Mouse (Mus musculus) heart, postnatal 4 days (tissue): Measurements from ENCODE around the gene Golga7b. TPM values are rescaled to one million over a fixed set of nuclear protein-coding genes. Genes with fewer than 3 reads are reported as not detected.

Experiments used
- DNase-seq: peaks from one replicate; pipeline ENCODE4 v3.0.0; 2021
- total RNA-seq, 2 experiments: library from RNA; stranded (reverse); gene quantifications; 2 replicates each; pipeline ENCODE4 v1.2.3; 2021

The Golga7b gene
- total RNA-seq, 2 experiments from 2014 or later: 0.45 to 0.54 TPM

GRCm38 (mm10) chr19:42255438-42255783 is 8.0 kb downstream of the Golga7b start:
- DNase-seq: no peak

DNA sequence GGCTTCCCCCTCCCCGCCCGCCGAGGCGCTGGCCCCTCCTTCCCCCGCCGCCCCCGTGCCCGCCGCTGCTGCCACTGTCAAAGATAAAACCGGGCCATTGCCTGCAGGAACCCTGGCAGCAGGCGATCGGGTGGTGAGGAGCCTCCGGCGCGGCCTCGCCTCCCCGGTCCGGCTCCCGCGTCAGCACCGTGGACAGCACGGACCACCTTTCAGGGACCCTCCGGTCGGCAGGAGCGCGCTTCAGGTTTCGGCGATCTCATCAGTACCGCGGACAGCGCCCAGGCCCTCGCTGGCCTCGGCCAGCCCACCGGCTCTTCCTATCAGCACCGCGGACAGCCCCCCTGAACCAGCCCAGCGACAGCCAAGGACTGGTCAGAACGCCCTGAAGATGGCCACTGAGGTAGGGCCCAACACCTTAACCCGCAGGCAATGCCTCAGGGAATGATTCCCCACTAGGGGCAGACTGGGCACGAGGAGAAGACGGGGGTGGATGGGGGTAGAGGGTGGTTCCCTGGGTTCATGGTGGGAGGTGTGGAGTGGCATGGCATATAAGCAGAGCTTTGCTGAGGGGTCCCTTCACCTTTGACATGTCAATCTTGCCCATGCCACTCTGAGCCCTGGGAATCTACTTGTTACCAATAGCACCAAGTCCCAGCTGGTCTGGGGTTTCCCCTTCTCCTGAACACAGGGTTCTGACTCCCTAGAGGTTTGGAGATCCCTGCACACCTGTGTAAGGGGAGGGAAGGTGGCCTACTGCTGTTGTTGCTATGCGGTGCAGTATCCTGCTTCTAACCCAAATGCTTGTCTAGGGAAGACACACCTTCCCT is 8.6 kb downstream of the Golga7b start:
- peak; percentile 96 for DNase-seq

GRCm38 (mm10) chr19:42256611-42257240 is 9.4 kb downstream of the Golga7b start:
- no peak for DNase-seq

DNA sequence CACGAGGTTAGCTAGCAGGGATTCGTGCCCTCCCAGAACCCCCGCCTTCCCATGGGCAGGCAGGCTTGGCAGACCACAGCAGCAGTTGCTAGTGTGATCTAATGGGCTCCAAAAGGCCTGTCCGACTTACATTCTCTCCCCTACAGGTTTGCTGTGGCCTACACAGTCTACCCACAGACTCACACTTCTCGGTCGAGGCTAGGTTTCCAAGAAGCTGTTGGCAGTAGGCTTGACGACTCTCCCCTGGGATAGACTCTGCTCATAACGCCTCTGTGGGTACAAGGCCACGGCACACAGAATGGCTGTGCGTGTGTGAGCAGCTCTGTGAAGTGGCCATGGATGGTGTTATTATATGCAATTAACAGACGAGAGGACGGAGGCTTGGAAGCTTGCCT is 9.9 kb downstream of the Golga7b start:
- no peak for DNase-seq

- no peak for DNase-seq
These were observed 10.7 kb downstream of the Golga7b start for GRCm38 (mm10) chr19:42258031-42258430.

DNA sequence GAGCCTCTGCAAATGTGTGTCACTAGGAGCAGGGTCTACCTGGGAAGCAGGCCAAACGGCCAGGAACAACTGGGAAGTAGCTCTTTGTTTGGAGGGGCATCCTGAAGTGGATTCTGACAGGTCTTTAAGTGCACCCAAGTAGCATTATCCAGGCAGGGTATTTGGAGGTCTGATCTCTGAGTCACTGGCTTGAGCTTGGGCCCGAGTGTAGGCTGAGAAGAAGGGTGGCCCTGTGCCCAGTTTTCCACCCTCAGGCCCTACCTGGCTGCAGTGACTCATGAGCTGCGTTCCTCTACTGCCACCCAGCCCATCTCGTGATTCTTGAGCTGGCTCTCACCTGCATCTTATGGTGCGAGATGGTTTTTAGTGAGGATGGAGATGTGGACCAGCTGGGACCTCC is 11.2 kb downstream of the Golga7b start:
- DNase-seq: no peak

DNA sequence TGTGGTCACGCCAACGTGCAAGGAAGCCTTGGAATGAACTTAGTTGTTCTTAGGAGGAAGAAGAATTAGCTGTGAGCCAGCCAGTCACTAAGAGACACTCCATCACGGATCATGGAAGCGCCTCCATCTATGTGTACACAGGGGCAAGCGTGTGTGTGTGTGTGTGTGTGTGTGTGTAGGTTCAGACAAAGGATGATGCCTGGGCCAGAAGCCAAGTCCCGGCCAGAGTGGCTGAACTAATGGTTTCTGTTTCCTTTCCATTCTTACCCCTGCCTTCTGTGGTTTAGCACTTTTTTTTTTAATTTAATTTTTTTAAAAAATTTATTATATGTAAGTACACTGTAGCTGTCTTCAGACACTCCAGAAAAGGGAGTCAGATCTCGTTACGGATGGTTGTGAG is 13.1 kb downstream of the Golga7b start:
- no peak for DNase-seq

GRCm38 (mm10) chr19:42263524-42263923 is 16.1 kb downstream of the Golga7b start:
- DNase-seq: no peak

GRCm38 (mm10) chr19:42268337-42268736 is 21.0 kb downstream of the Golga7b start:
- DNase-seq: peak; percentile 23

GRCm38 (mm10) chr19:42270119-42270518 is 22.7 kb downstream of the Golga7b start:
- DNase-seq: no peak

GRCm38 (mm10) chr19:42271182-42271581 is 23.8 kb downstream of the Golga7b start:
- no peak for DNase-seq

GRCm38 (mm10) chr19:42272003-42272963 is 24.9 kb downstream of the Golga7b start:
- DNase-seq: peak; percentile 86

DNA sequence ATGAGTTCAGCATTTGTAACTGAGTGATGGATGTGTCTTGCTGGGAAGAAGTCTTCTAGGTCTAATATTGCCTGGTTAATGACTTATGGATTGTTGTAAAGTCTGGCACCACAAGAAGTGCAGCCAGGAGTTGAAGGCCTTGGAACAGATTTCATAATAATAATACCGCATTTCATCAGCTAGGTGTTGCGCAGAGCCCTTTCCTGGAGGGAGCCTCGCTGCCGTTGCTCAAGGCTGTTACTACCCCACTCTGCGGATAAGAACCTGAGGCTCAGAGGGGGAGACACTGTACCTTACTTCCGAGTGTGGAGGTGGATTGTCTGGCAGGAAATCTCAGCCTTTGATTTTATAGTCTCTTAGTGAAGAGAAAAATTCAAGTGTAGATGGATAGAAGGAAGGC is 29.9 kb downstream of the Golga7b start:
- no peak for DNase-seq

GRCm38 (mm10) chr19:42278461-42278860 is 31.1 kb downstream of the Golga7b start:
- no peak for DNase-seq

DNA sequence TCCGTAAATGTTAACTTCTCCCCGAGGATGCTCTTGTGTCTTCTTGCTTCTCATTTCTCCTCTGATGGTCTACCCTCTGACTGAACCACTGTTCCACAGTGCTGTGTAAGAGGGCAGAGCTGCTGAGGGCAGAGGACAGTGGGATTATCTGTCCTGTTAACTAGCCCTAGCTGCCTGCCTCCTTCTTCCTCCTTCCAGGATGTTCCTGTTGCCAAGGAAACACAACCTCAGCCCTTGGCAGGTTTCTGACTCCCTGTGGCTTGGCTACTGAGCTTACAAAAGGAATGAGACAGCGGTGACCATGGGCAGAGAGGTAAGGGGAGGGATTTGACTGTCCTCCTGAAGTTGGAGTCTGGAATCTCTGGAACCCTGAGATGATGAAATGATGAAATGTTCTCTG is 32.2 kb downstream of the Golga7b start:
- DNase-seq: no peak

DNA sequence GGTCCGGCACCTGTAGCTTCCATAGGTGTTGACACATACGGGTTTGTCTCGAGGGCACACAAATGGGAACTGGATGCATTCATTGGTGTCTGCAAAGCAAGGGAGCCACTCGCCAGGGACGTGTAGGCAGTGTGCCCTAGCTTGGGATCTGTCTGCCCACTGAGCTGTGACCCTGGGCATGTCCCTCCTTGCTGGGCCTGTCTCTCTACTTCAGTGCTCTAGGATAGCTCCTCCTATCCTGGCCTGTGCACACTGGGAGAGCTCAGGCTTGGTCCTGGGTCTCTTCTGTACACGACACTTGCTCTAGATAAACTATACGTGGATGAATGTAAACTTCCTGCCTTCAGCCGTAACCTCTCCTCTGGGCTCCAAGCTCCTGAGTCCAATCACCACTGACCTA is 36.8 kb downstream of the Golga7b start:
- DNase-seq: no peak

DNA sequence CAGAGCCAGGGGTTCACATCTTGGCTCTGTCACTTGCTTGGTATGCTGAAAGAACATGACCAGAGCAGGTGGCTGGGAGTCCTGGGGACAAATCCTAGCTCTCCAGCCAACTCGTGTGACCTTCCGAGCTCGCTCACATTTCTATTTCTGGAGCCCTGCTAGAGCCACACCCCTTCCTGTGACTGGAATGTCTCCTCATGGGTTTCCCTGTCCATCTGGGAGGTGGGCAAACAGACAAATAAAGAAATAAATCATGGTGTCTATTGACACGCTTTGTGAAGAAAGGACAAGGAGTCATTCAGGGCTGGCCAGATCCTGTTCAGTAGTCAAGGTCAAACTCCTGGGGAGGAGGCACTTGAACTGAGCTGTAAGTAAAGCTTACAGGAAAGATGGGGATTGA is 41.0 kb downstream of the Golga7b start:
- DNase-seq: no peak

- DNase-seq: no peak
These were observed 43.7 kb downstream of the Golga7b start for GRCm38 (mm10) chr19:42290954-42291661.

GRCm38 (mm10) chr19:42292106-42292505 is 44.7 kb downstream of the Golga7b start:
- DNase-seq: no peak

- DNase-seq: no peak
These were observed 45.8 kb downstream of the Golga7b start for GRCm38 (mm10) chr19:42293216-42293615.

DNA sequence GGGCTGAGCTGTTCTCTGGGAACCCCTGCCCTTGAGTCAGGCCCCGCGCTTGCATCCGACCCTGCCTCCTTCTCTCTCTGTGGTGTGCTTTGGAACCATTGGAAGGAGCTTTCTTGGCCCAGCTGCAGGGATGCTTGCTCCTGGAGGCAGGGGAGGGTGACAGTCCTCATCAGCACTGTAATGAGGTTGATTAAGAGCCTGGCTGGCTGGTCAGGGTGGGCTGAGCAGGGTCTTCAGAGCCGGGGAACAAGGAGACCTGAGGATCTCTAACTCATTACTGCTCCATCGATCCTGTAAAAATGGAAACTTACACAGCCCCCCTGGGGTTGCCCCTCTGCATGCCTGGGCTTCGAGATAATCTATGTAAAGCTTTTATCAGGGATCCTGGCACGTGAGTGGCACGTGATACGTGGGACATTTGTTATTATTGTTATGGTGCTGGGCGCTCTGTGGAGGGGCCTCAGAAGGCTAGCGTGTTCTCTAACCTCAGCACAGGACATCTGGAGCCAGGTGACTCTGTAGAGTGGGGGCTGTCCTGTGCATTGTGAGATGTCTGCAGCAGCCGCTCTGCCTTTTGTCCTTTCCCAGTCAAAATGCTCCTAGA is 55.9 kb downstream of the Golga7b start:
- DNase-seq: no peak

GRCm38 (mm10) chr19:42304506-42304905 is 57.1 kb downstream of the Golga7b start:
- no peak for DNase-seq
